Mouse (Mus musculus) lung, postnatal 0 days (tissue): Measurements from ENCODE around the gene 6030408B16Rik.

ENCODE experiments used
- CTCF ChIP-seq: IDR thresholded peaks from 2 replicates; pipeline ENCODE4 v1.5.1; 2016; ENCODE audit warnings: antibody characterized with exemption, mild to moderate bottlenecking
- EP300 ChIP-seq: IDR thresholded peaks from 2 replicates; pipeline ENCODE4 v1.6.1; 2016; ENCODE audit warnings: antibody characterized with exemption, mild to moderate bottlenecking, control low read depth

GRCm38 (mm10) chr15:101303830-101304229 lies 10.8 kb downstream of the 6030408B16Rik start:
- no peak for TF ChIP-seq CTCF
- no peak for TF ChIP-seq EP300
